Comparison of ENCODE assay signal across 28 mouse cellular contexts in genomic region chr13:30968311-30968710, GRCm38 (mm10). TPM values are rescaled to one million over a fixed set of nuclear protein-coding genes. Genes with fewer than 3 reads are reported as not detected.
A peak's percentile ranks its signal among the peaks of the same experiment; 100 is the strongest.
DNase-seq lines count a peak whose midpoint lies in the region; ATAC-seq and TF ChIP-seq lines count a peak whose summit lies in the region.
"Had no signal": no experiment of that assay in that cellular context is flagged by ENCODE, and none has a peak within 500 bp of the region (broad histone marks: within the 10 kb centered on the region; RNA-seq: fewer than 3 reads in every experiment).

No protein-coding gene starts in this region.

- no peak for ATAC-seq in lung, embryonic 14.5 days (ENCODE audit: insufficient read depth)
- no peak; the same call in 1 of the 2 replicates for ATAC-seq in intestine, embryonic 16.5 days
- ATAC-seq: activated CD4-positive, CD25-positive, alpha-beta regulatory T cell, adult 4 months; CD4-positive, CD25-positive, alpha-beta regulatory T cell, adult 4 months; forebrain, postnatal 0 days had no signal

- H3K4me3 ChIP-seq in lung, embryonic 14.5 days (ENCODE audit: low read depth, low read length), result no peak overlapping the region
- H3K4me3 ChIP-seq in intestine, embryonic 16.5 days (ENCODE audit: low read length), result no peak overlapping the region
- H3K4me3 ChIP-seq: forebrain, embryonic 10.5 days; heart, embryonic 10.5 days; hindbrain, embryonic 15.5 days; limb, embryonic 13.5 days; liver, embryonic 15.5 days had no signal

- H3K9me3 ChIP-seq in lung, embryonic 14.5 days (ENCODE audit: low read depth, low read length), result no peaks in the 10 kb centered on the region
- no peaks in the 10 kb centered on the region for H3K9me3 ChIP-seq in intestine, embryonic 16.5 days (ENCODE audit: control insufficient read depth, low read length)
- H3K9me3 ChIP-seq: forebrain, embryonic 10.5 days; heart, embryonic 10.5 days; hindbrain, embryonic 15.5 days; limb, embryonic 13.5 days; liver, embryonic 15.5 days had no signal

- H3K27ac ChIP-seq in lung, embryonic 14.5 days (ENCODE audit: low read depth), result no peak overlapping the region
- H3K27ac ChIP-seq in intestine, embryonic 16.5 days (ENCODE audit: low read length), result peak overlapping the region; percentile 35; the same call in 1 of the 2 replicates
- H3K27ac ChIP-seq: forebrain, embryonic 10.5 days; hindbrain, embryonic 15.5 days; limb, embryonic 13.5 days; liver, embryonic 15.5 days had no signal

- 42% methylated on average over 4 of the region's 4 CpGs for WGBS in lung, embryonic 14.5 days
- WGBS in intestine, embryonic 16.5 days, result 44% methylated on average over 4 of the region's 4 CpGs

- H3K4me2 ChIP-seq in lung, embryonic 14.5 days, result no peak overlapping the region
- no peak overlapping the region for H3K4me2 ChIP-seq in intestine, embryonic 16.5 days (ENCODE audit: low read depth, low read length)
- H3K4me2 ChIP-seq: hindbrain, embryonic 15.5 days; limb, embryonic 13.5 days; liver, embryonic 15.5 days; midbrain, embryonic 11.5 days had no signal

- H3K9ac ChIP-seq in lung, embryonic 14.5 days, result no peak overlapping the region
- no peak overlapping the region for H3K9ac ChIP-seq in intestine, embryonic 16.5 days (ENCODE audit: low read depth, low read length)
- H3K9ac ChIP-seq: forebrain, postnatal 0 days; hindbrain, embryonic 15.5 days; limb, embryonic 13.5 days; liver, embryonic 15.5 days had no signal

- no peaks in the 10 kb centered on the region for H3K27me3 ChIP-seq in lung, embryonic 14.5 days (ENCODE audit: insufficient read depth, low read length)
- H3K27me3 ChIP-seq in intestine, embryonic 16.5 days (replicated peaks; ENCODE audit: control insufficient read depth, insufficient read depth, low read length), result no peaks in the 10 kb centered on the region
- H3K27me3 ChIP-seq: hindbrain, embryonic 15.5 days; limb, embryonic 13.5 days; liver, embryonic 15.5 days had no signal

- DNase-seq in cerebellum, postnatal 14 days, result peak; percentile 24 to 28
- no peak for DNase-seq in cerebellum, adult 11 months
- peak; percentile 35 for DNase-seq in heart, postnatal 4 days
- DNase-seq in heart, postnatal 25 days (ENCODE audit: low spot score), result no peak
- DNase-seq in lung, embryonic 14.5 days, result peak; percentile 58
- DNase-seq in lung, postnatal 25 days (ENCODE audit: low spot score), result no peak
- DNase-seq in left cerebral cortex, postnatal 10 days (ENCODE audit: extremely low spot score in 1 of 2, low spot score in 2 of 2), result no peak
- DNase-seq: adrenal gland, postnatal 14 days; cerebellum, adult 11-12 months; forebrain, postnatal 0 days; gastrocnemius, postnatal 10 days; kidney, adult 18-20 months; kidney, postnatal 4 days; thymus, adult 18-20 months; thymus, postnatal 4 days had no signal

- peaks cover 14% of the 10 kb centered on the region for H3K4me1 ChIP-seq in lung, embryonic 14.5 days (ENCODE audit: insufficient read depth)
- peaks cover 12% of the 10 kb centered on the region for H3K4me1 ChIP-seq in intestine, embryonic 16.5 days (ENCODE audit: control insufficient read depth, insufficient read depth, low read length)

- intact Hi-C loops in heart, postnatal 25 days (cut with DNase I), result no loop called here
- intact Hi-C loops in left cerebral cortex, postnatal 10 days (cut with DNase I), result no loop called here

- H3K36me3 ChIP-seq in lung, embryonic 14.5 days (ENCODE audit: insufficient read depth), result no peaks in the 10 kb centered on the region
- H3K36me3 ChIP-seq in intestine, embryonic 16.5 days (ENCODE audit: control insufficient read depth, insufficient read depth, low read length), result no peaks in the 10 kb centered on the region
- H3K36me3 ChIP-seq: forebrain, embryonic 10.5 days; heart, embryonic 10.5 days; hindbrain, embryonic 15.5 days; limb, embryonic 13.5 days; liver, embryonic 15.5 days had no signal

- no peak for TF ChIP-seq CTCF in lung, embryonic 14.5 days (IDR thresholded peaks at IDR 0.05; ENCODE audit: low read depth)

RNA-seq across cellular contexts. Expression of gene Exoc2, which starts 5.6 kb away (rescaled TPM):
- total RNA-seq in heart, postnatal 4 days (2021), result 10 to 100 TPM; 22.9 to 23.0 TPM
- 10 to 100 TPM; 15.6 to 16.1 TPM for total RNA-seq in heart, postnatal 25 days (2021)
- 43.6 and 47.0 TPM in 2 replicates for polyA plus RNA-seq in lung, embryonic 14.5 days (2014; fragmentation: Nextera tagmentation; extraction: Ambion mirVana)
- 21.4 and 22.1 TPM in 2 replicates for polyA plus RNA-seq in intestine, embryonic 16.5 days (2015; fragmentation: Nextera tagmentation; extraction: Ambion mirVana)
- 10 to 100 TPM; 45.1 to 46.5 TPM for total RNA-seq in left cerebral cortex, postnatal 10 days (2021)

RNA-seq across cellular contexts. Expression of gene Gm5447, which starts 5.7 kb away (rescaled TPM):
- not detected for total RNA-seq in heart, postnatal 4 days (2021)
- total RNA-seq in heart, postnatal 25 days (2021), result not detected
- polyA plus RNA-seq in lung, embryonic 14.5 days (2014; fragmentation: Nextera tagmentation; extraction: Ambion mirVana), result 0.14 TPM in 1 of 2 replicates, not detected in the other
- polyA plus RNA-seq in intestine, embryonic 16.5 days (2015; fragmentation: Nextera tagmentation; extraction: Ambion mirVana), result 0.20 TPM in 1 of 2 replicates, not detected in the other
- total RNA-seq in left cerebral cortex, postnatal 10 days (2021), result under 1 TPM in 1 of 2 experiments, not detected in 1; 0.26 TPM
- total RNA-seq: adrenal gland, postnatal 14 days; ES-E14; forebrain, postnatal 0 days; gastrocnemius, postnatal 10 days; heart, postnatal 36 days; layer of hippocampus, postnatal 10 days had no signal
- polyA plus RNA-seq: CD4-positive, CD25-positive, alpha-beta regulatory T cell, adult 4 months; limb, embryonic 13.5 days; midbrain, embryonic 11.5 days; neural tube, embryonic 11.5 days had no signal

RNA-seq across cellular contexts. Expression of gene Hus1b, which starts 20.8 kb away (rescaled TPM):
- total RNA-seq in heart, postnatal 4 days (2021), result under 1 TPM; 0.23 to 0.45 TPM
- not detected for total RNA-seq in heart, postnatal 25 days (2021)
- 0.20 TPM in 1 of 2 replicates, not detected in the other for polyA plus RNA-seq in lung, embryonic 14.5 days (2014; fragmentation: Nextera tagmentation; extraction: Ambion mirVana)
- polyA plus RNA-seq in intestine, embryonic 16.5 days (2015; fragmentation: Nextera tagmentation; extraction: Ambion mirVana), result 0.11 TPM in 1 of 2 replicates, not detected in the other
- total RNA-seq in left cerebral cortex, postnatal 10 days (2021), result under 1 TPM; 0.41 to 0.77 TPM
- polyA plus RNA-seq: activated CD4-positive, CD25-positive, alpha-beta regulatory T cell, adult 4 months; forebrain, embryonic 10.5 days; hindbrain, embryonic 15.5 days; limb, embryonic 13.5 days; liver, embryonic 15.5 days; midbrain, embryonic 11.5 days; neural tube, embryonic 11.5 days had no signal

Comparison
In these comparisons a context has a peak if more than half of its experiments do, and no peak if none do; other contexts are left out.
1. DNase-seq: peak in cerebellum, postnatal 14 days (2 of 2), heart, postnatal 4 days (single experiment) and lung, embryonic 14.5 days (single experiment); none in cerebellum, adult 11 months (single experiment), heart, postnatal 25 days (single experiment), lung, postnatal 25 days (single experiment) and left cerebral cortex, postnatal 10 days (0 of 2).